Mouse (Mus musculus): ENCODE results near the gene Apbb1ip.

Gene Apbb1ip

GRCm38 (mm10) chr2:22776568-22777230 is 2.8 kb downstream of the Apbb1ip start:
- DNase-seq = no peak

- no peak for DNase-seq
These were observed 3.9 kb downstream of the Apbb1ip start for GRCm38 (mm10) chr2:22777757-22778156.

- DNase-seq = no peak
These were observed 7.0 kb downstream of the Apbb1ip start for GRCm38 (mm10) chr2:22780884-22781283.

DNA sequence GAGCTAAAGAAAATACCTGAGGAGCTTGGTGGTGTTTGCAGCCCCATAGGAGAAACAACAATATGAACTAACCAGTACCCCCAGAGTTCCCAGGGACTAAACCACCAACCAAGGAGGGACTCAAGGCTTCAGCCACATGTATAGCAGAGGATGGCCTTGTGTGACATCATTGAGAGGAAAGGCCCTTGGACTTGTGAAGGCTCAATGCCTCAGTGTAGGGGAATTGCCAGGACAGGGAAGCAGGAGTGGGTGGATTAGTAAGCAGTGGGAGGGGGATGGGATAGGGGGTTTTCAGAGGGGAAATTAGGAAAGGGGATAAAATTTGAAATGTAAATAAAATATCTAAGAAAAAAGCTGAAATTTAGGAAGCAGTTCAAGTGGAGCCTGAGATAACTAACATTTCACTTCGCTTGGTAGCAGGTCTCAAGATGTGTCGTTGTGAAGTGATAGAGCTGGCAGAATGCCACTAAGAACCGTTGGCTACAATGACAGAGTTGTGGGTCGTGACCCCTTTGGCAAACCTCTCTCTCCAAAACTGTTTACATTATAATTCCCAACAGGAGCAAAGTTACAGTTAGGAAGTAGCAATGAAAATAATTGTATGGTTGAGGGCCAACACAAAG is 7.6 kb downstream of the Apbb1ip start:
- DNase-seq = no peak

DNA sequence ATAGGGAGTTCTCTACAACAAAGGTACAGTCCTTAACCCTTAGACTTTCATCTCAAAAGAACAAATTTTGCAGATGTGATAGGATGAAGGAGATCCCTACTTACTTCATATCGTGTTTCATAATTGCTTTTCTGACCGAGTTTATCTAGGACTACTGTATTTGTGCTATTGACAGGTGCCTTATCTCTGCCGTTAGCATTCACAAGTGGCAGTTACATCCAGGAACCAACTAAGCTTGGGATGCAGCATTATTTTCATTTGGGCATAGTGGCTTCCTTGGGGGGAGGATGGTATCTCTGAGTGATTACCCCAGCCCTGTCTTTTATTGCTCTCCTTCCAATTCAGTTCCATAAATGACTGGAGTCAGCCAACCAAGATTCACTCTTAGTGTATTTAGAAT is 8.2 kb downstream of the Apbb1ip start:
- no peak for DNase-seq

- no peak for DNase-seq
These were observed 9.3 kb downstream of the Apbb1ip start for GRCm38 (mm10) chr2:22783137-22783638.

DNA sequence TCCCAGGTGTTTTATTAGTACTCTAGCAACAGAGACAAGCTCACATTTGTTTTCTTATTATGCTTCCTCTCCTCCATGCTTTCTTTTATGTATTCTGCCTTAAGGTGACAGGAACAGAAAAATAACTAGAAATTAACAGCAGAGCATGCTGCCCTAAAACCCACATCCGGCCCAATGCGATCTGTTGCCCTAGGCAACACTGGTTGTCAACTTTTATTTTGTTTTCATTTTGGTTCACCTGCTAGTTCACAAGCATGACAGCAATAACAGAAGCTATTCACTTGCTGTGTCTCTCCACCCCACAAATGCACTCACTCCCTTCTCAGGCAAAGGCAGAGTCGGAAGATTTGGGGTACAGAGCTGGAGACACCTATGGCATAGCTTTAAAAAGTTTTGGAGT is 10.3 kb downstream of the Apbb1ip start:
- DNase-seq = no peak

- no peak for DNase-seq
These were observed 10.9 kb downstream of the Apbb1ip start for GRCm38 (mm10) chr2:22784771-22785170.

DNA sequence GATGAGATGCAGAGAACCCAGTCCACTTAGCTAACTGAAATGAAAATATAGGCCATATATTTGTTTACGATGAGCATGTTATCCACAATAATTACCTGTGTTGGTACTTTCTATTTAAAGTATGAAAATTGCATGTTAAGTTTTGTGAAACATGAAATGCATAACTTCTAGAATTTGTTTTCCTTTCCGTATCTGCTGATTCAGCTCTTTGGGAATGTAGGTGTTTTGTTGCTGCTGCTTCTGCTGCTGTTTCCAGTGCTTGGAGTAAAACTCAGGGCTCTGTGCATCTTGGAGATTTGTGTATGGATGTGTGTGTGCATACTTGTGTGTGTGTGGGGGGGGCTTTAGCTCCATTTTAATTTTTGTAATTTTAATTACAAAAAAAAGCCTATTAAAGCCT is 14.8 kb downstream of the Apbb1ip start:
- DNase-seq = no peak

- no peak for DNase-seq
These were observed 15.7 kb downstream of the Apbb1ip start for GRCm38 (mm10) chr2:22789576-22789975.

- no peak for DNase-seq
These were observed 16.5 kb downstream of the Apbb1ip start for GRCm38 (mm10) chr2:22790435-22790834.

DNA sequence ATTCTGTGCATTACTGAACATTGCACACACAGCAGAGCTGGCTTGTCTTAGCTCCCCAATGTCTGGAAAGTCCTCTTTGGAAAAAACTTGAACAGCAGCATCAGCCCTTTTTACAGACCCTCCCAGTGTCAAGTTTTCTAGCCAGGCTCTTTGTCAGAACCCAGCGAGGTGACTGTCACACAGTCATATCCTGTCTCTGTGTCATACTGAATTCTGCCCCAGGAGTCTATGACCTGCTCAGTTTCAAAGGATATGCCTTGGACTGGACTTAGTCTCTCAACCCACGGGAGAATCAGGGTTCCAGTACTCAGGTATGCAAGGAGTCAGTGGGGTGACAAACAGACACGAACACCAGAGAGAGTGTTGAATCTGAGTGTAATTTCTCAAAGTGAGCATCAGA is 21.2 kb downstream of the Apbb1ip start:
- no peak for DNase-seq

DNA sequence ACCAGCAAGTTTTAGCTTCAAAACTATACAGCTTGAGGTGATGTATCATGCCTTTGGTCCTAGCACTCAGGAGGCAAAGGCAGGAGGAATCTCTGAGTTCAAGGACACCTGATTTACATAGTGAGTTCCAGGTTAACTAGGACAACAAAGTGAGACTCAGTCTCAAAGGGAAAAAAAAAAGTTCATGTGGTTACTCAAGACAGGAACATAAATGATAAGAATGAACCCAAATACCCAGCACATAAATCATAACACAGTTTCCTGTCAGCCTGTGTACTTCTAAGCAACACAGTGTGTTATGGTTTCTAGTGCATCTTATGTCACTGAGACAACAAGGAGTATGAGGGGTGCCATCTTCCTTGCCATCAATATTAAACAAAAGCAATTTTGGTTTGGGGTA is 22.6 kb downstream of the Apbb1ip start:
- DNase-seq = no peak

GRCm38 (mm10) chr2:22799430-22800041 is 25.6 kb downstream of the Apbb1ip start:
- DNase-seq = no peak

- no peak for DNase-seq
These were observed 31.7 kb downstream of the Apbb1ip start for GRCm38 (mm10) chr2:22805589-22805988.

DNA sequence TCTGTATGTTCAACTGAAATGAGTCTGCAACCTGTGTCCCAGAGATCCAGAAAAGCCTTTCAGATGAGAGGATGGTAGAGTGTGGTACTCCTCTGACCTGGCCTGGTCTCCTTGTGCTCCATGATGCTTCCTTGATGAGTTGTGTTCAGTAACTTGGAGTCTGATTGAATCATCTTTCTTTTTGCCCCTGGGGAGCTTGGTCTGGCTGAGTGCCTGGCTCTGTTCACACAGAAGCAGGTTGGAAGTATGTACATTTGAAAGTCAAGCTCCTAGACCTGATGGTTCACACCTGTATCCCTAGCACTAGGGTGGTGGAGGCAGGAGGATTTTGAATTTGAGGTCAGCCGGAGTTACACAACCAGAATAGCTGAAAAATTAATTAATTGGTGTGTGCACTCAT is 32.7 kb downstream of the Apbb1ip start:
- no peak for DNase-seq

DNA sequence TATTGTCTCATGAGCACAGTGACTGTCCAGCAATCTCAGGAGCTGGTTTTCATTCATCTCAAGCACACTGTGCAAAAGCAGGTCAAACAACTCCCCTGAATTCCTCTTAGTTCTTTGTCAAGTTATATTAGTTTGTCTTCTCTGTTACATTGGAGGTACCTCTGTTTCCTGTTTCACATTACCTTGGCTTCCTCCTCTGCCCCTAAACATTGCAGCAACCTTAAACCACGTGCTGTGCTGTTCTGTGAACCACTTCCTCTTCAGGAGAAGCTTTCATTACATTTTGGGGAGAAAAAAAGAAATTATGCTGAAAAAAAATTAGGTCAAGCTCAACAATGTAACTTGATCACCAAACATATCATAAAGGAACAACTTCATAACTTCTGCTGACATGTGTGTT is 33.4 kb downstream of the Apbb1ip start:
- DNase-seq = no peak

- no peak for DNase-seq
These were observed 37.0 kb downstream of the Apbb1ip start for GRCm38 (mm10) chr2:22810851-22811250.

DNA sequence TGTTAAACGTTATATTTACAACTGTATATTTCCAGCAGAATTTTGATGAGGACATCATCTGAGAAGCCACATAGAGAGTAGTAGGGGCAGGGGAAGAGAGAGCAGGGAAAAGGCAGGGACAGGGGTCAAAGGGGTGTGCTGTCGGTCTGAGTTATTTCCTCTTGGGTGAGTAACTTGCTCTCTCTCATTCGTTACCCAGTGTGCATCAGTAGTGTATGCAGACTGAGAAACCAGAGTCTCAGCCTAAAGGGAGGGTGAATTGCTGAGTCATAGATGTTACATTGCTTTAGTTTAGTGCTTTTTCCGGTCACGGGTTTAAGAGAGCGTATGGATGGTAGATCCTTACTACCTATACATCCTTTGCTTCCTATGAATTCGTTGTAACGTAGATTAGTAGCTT is 37.6 kb downstream of the Apbb1ip start:
- no peak for DNase-seq

DNA sequence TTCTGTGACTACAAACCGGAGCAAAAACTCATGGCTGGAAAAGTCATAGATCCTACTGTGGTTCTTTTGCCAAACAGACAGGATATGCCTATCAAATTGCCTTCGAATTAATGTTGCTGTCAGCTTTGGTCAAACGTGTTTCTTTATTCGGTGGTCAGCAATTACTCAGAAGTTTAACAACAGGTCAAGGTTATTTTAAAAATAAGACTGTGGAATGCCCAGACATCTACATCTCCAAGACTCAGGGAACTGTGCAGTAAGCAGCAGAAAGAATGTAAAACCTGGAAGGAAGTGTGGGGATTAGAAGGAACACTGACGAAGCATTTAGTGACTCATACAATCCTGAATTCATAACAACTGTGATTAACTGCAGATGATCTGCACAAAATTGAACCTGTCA is 40.0 kb downstream of the Apbb1ip start:
- no peak for DNase-seq

GRCm38 (mm10) chr2:22815674-22816073 is 41.8 kb downstream of the Apbb1ip start:
- DNase-seq = no peak

DNA sequence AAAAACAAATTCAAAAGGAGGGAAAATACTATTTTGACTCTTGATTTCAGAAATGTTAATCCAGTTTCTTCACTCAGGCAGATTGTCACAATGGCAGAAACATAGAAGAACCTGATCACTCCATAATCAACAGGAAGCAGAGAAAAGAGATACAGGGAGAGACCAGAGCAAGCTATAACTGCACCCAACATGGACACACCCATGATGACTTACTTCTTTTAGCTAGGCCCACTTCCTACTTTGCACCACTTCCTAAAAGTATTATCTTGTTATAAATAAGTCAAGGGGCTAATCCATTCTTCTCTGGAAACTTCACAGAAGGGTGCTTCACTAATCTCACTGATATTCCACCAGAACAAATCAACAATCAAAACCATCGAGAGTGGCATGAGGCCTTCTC is 42.3 kb downstream of the Apbb1ip start:
- no peak for DNase-seq

GRCm38 (mm10) chr2:22822293-22822692 is 48.4 kb downstream of the Apbb1ip start:
- no peak for DNase-seq

DNA sequence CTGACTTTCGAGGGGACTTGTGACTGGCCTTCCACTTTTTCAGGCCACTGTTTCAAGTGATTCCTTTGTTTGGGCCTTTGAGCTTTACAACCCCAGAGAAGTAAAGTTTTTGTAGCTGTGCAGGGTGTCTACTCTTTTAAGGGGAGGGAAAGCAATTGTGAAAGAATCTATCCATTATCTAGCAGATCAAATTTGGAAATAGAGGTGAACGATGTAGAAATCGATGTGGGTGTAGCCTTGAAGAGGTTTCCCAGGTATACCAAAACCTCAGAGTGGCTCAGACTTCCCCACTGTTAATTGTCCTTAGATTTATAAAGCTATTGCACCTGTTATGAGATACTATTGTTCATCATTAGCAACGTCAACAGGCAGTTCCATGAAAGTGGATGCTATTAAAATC is 71.6 kb downstream of the Apbb1ip start:
- no peak for DNase-seq

Data from kidney, postnatal 36 days (tissue).